Mouse (Mus musculus) heart, embryonic 12.5 days (tissue): ENCODE measurements at regions not wholly inside any gene's neighbourhood (a gene's known extent, or its start where the extent isn't known, plus 50 kb on each side); places are given as distances from the start of the nearest gene placed in this dataset.
A peak's percentile ranks its signal among the peaks of the same experiment; 100 is the strongest.

Source experiments
- ATAC-seq: fragments of 200-750 bp; cut with Nextera tagmentation; 2 replicates; pipeline ENCODE4 v1.8.0; 2017; ENCODE audit warnings: moderate TSS enrichment, moderate library complexity; ENCODE audit not compliant: insufficient number of reproducible peaks, low FRiP score
- H3K27ac ChIP-seq: fragments of 300-500 bp; sonication (generic); 2 replicates; pipeline ENCODE4 v1.5.1; 2016; ENCODE audit warnings: mild to moderate bottlenecking, moderate library complexity; ENCODE audit not compliant: poor library complexity, severe bottlenecking
- H3K27me3 ChIP-seq: fragments of 300-500 bp; sonication (generic); replicated peaks from 2 replicates; pipeline ENCODE4 v1.6.1; 2016; ENCODE audit warnings: mild to moderate bottlenecking, moderate library complexity
- H3K36me3 ChIP-seq: fragments of 300-500 bp; sonication (generic); 2 replicates; pipeline ENCODE4 v1.6.1; 2016; ENCODE audit warnings: mild to moderate bottlenecking, moderate library complexity
- H3K4me1 ChIP-seq: fragments of 300-500 bp; sonication (generic); replicated peaks from 2 replicates; pipeline ENCODE4 v1.6.1; 2016; ENCODE audit warnings: mild to moderate bottlenecking
- H3K4me2 ChIP-seq: fragments of 300-500 bp; sonication (generic); 2 replicates; pipeline ENCODE4 v1.6.1; 2016; ENCODE audit warnings: mild to moderate bottlenecking, moderate library complexity
- H3K4me3 ChIP-seq: fragments of 300-500 bp; sonication (generic); 2 replicates; pipeline ENCODE4 v1.5.1; 2016; ENCODE audit warnings: mild to moderate bottlenecking
- H3K9ac ChIP-seq: fragments of 300-500 bp; sonication (generic); 2 replicates; pipeline ENCODE4 v1.6.1; 2016; ENCODE audit warnings: mild to moderate bottlenecking, moderate library complexity
- H3K9me3 ChIP-seq: fragments of 300-500 bp; sonication (generic); replicated peaks from 2 replicates; pipeline ENCODE4 v1.6.1; 2016; ENCODE audit warnings: mild to moderate bottlenecking, moderate library complexity
- WGBS: fragments of 180-500 bp; shearing (Covaris S2); methylation state at CpG from one replicate; pipeline ENCODE4 v1.1.7; 2016; 5-methylcytosine and 5-hydroxymethylcytosine counted together

DNA sequence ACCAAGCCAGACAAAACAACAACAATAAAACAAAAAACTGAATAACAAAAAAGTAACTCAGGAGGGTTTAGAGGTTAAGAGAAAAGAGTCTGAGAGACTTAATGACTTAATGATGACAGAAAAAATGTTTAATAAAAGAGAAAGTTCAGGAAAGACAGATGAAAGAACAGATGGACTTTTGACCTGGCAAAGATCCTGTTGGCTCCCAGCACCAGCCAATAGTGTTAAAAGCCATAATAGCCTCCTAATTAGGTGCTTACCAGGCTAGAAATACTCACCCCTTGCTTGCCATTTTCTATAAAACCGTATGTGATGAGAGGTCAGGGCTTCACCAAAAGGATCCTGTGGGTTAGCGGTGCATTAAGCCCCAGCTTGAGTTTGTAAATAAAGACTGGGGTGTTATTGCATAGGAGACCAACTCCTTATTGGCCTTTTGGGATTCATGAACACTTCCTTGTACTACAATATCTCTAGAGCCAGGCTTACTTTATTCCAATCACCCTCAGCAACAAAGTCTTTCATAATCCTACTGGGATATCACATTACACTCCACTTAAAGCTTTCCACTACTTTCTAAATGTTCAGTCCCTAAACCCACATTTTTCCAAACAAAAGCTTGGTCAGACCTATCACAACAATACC is 282.1 kb upstream of the Rasa1 start:
- Histone ChIP-seq H3K9ac (no peak overlapping the region), H3K27ac (no peak overlapping the region), H3K4me3 (no peak overlapping the region), H3K27me3 (no peaks in the 10 kb centered on the region), H3K9me3 (no peaks in the 10 kb centered on the region), H3K4me1 (no peaks in the 10 kb centered on the region), H3K4me2 (no peak overlapping the region), H3K36me3 (no peaks in the 10 kb centered on the region)
- no peak for ATAC-seq
- 69% methylated on average over 2 of the region's 2 CpGs for WGBS

DNA sequence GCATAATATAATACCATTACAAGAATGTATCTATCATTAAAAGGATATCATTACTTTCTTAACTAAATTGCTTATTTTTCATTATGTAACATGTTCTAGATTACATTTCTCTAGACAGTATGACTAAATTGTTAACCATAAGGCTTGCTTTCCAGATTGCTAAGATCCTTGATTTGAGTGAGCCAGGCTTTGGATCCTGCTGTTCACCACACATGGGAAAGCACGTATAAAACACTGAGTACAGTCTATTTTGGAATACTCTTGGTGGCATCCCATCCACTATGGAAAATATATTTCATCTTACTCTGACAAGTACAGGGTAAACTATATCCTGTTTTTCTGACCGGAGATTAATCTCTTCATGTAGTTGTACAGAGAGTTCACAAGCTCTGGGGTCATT is 268.9 kb upstream of the Rasa1 start:
- WGBS, result 76% methylated on average over 2 of the region's 2 CpGs
- Histone ChIP-seq H3K9ac (no peak overlapping the region), H3K9me3 (no peaks in the 10 kb centered on the region), H3K27me3 (no peaks in the 10 kb centered on the region), H3K36me3 (no peaks in the 10 kb centered on the region), H3K4me1 (no peaks in the 10 kb centered on the region), H3K4me2 (no peak overlapping the region), H3K27ac (no peak overlapping the region), H3K4me3 (no peak overlapping the region)
- ATAC-seq, result no peak

DNA sequence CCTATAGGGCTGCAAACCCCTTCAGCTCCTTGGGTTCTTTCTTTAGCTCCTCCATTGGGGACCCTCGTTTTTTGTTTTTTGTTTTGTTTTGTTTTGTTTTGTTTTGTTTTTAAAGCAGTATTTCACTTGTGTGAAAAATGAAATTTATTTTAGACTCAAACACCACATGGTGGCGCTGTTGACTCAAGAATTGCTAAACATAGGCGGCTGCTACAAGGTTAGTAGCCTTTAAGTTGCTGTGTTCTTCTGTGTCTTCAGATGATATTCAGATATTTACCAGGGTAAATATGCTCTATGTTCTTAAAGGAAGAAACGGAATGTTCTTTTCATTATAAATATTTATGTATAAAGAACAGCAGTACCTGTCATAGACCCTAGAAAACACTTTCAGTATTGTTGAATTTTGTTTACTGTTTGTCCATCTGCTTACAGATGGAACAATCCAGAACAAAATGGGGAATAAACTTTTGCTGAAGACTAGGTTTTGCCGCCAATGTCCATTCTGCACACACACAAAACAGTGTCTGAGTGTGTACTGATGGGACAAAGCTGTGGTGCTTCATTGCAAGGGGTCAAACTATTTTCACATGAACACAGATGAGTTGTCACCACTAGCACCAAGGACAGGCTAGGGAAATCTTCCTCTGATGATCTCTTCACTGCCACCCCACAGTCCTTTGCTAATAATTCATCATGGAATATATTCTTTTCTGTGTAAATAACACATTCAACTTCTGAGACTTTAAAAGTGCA is 267.3 kb upstream of the Rasa1 start:
- H3K9me3 ChIP-seq, result no peaks in the 10 kb centered on the region
- no peaks in the 10 kb centered on the region for H3K4me1 ChIP-seq
- H3K27me3 ChIP-seq, result no peaks in the 10 kb centered on the region
- no peak overlapping the region for H3K4me3 ChIP-seq
- WGBS, result 8% methylated on average over 5 of the region's 5 CpGs
- no peak overlapping the region for H3K4me2 ChIP-seq
- H3K9ac ChIP-seq, result no peak overlapping the region
- no peak overlapping the region for H3K27ac ChIP-seq
- no peaks in the 10 kb centered on the region for H3K36me3 ChIP-seq
- no peak for ATAC-seq

DNA sequence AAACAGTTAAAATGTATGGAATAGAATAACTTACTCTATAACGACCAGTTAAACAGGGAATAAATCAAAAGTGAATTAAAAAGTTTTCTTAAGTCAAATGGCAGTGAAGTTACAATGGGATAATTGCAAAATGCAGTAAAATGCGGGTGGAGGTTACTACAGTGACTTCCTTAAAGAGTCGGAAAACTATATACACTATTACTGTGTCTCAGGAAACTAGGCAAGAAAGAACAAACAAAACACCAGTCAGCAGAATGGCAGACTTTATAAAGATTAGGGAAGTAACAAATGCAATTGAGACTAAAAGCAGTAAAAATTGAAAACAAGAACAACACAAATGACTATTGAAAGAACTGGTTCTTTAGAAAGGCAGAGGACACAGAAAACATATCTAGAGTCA is 264.1 kb upstream of the Rasa1 start:
- no peaks in the 10 kb centered on the region for H3K36me3 ChIP-seq
- ATAC-seq, result no peak
- H3K9me3 ChIP-seq, result peaks cover 6% of the 10 kb centered on the region; the same call in 1 of the 2 replicates
- H3K4me2 ChIP-seq, result no peak overlapping the region
- H3K4me3 ChIP-seq, result no peak overlapping the region
- H3K27me3 ChIP-seq, result no peaks in the 10 kb centered on the region
- WGBS, result 70% methylated on average over 3 of the region's 3 CpGs
- no peaks in the 10 kb centered on the region for H3K4me1 ChIP-seq
- no peak overlapping the region for H3K9ac ChIP-seq
- no peak overlapping the region for H3K27ac ChIP-seq

DNA sequence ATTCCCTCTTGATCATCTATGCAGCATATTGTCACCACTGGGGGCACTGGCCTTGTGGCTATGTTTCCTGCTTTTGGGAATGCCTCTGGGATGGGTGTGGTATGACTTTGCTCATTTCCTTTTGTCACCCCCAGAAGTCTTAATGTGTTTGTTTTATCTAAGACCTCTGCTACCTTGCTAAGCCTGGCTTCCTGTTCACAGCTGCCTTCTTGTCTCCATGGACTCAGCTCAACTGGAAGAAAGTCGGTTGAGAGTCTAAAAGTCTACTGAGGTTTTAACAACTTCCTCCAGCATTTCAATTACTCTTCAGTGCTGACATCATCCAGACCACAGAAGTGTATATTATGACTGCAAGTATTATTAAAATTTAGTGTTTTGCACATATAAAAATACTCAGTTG is 220.7 kb upstream of the Rasa1 start:
- 47% methylated on average over 1 of the region's 1 CpGs for WGBS
- H3K36me3 ChIP-seq, result no peaks in the 10 kb centered on the region
- H3K9ac ChIP-seq, result no peak overlapping the region
- no peaks in the 10 kb centered on the region for H3K9me3 ChIP-seq
- no peak overlapping the region for H3K27ac ChIP-seq
- peaks cover 10% of the 10 kb centered on the region for H3K4me1 ChIP-seq
- H3K27me3 ChIP-seq, result no peaks in the 10 kb centered on the region
- H3K4me2 ChIP-seq, result no peak overlapping the region
- no peak for ATAC-seq
- no peak overlapping the region for H3K4me3 ChIP-seq

DNA sequence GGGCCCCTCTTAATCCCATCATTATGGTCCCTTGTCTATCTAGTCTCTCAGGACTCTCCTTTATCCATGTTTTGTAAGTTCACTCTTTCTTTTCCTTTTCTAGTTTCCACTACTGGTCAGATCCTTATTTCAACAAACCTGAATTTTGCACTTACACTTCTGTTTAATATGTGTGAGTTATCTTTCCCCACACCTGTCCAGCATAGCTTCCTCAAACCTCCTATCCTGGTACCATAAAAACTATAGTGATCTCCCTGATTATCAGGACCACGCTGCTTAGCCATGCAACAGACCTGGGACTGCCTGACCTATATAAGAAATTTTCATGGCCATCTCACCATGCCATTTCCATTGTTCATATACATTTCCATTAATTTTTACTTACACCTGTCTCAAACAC is 219.6 kb upstream of the Rasa1 start:
- Histone ChIP-seq H3K4me3 (no peak overlapping the region), H3K4me2 (no peak overlapping the region), H3K36me3 (no peaks in the 10 kb centered on the region), H3K27ac (no peak overlapping the region), H3K4me1 (peaks cover 10% of the 10 kb centered on the region), H3K9ac (no peak overlapping the region), H3K27me3 (no peaks in the 10 kb centered on the region), H3K9me3 (no peaks in the 10 kb centered on the region)
- no peak for ATAC-seq
- WGBS, result 78% methylated on average over 1 of the region's 1 CpGs

DNA sequence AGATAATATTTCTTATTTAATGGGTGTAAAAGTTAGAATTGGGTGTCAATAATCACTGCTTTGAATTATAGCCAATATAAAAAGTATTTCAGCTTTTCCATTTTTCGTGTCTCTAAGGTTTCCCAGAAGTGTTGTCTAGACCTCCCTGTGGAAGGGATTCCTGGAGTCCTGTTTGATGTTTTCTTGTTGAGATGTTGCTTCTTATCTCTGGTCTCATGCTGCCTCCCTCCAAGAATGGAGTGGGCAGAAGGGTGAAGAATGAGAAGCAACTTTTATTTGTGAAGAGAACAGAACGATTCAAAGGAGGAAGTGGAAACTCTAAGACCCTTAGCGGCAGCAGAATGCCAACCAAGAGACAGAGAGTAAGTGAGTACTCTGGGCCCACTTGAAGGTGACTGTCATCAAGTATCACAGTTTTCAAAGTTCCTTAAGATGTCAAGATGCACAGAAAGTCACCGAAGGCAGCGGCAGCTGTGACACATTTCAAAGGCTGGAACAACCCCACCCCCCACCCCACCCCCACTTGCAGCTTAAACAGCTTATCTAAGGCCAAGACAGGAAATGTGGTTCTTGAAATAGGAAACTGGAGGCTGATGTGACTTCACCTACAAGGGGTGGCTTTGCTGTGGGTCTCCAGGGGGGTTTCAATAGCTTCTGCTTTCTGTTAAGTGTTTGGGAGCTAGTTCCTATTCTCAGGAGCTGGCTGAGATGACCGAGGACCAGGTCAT is 218.6 kb upstream of the Rasa1 start:
- H3K9ac ChIP-seq, result no peak overlapping the region
- peak overlapping the region; percentile 27; the same call in 1 of the 2 replicates for H3K27ac ChIP-seq
- H3K9me3 ChIP-seq, result no peaks in the 10 kb centered on the region
- peak overlapping the region; percentile 18; the same call in 1 of the 2 replicates for H3K4me2 ChIP-seq
- no peaks in the 10 kb centered on the region for H3K27me3 ChIP-seq
- 20% methylated on average over 6 of the region's 6 CpGs for WGBS
- H3K4me1 ChIP-seq, result peaks cover 10% of the 10 kb centered on the region
- H3K36me3 ChIP-seq, result no peaks in the 10 kb centered on the region
- no peak for ATAC-seq
- no peak overlapping the region for H3K4me3 ChIP-seq

DNA sequence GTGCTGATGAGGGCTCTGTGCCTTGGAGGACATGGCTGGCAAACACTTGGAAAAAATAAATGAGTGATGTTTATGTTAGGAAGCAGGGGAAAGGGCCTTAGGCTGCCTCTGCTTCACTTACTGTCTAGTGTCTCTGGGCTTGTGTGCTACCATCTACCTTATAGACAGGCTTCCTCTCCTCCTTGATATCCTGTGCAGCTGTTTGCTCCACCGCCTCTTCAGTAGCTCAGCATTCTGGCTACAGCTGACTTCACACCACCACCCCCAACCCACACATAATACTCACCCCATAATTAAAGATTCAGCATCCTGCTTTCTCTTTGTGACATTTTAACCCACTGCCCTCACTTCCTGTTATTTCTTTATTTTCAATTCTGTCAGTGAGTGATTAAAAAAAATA is 217.9 kb upstream of the Rasa1 start:
- Histone ChIP-seq H3K27ac (no peak overlapping the region), H3K9me3 (no peaks in the 10 kb centered on the region), H3K4me1 (peaks cover 10% of the 10 kb centered on the region), H3K27me3 (no peaks in the 10 kb centered on the region), H3K4me3 (no peak overlapping the region), H3K36me3 (no peaks in the 10 kb centered on the region), H3K4me2 (no peak overlapping the region), H3K9ac (no peak overlapping the region)
- 45% methylated on average over 1 of the region's 1 CpGs for WGBS
- no peak for ATAC-seq

DNA sequence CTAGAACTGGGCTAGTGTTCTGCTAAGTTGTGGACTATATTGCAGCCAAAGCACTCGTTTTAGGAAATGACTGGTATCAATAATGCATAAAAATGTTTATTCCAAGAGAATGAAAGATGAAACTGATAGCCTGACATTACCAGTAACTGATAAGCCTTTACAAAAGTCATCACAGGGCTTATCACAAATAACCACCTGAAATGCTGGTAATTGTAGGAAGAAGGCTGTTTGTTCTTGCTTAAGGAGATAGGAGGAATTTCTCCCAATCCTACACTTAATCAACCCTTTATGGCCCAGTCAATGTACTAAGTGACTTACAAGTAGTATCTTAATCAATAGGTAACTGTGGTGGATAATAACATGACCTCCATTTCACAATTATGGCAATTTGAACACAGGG is 217.1 kb upstream of the Rasa1 start:
- no peaks in the 10 kb centered on the region for H3K36me3 ChIP-seq
- no peaks in the 10 kb centered on the region for H3K27me3 ChIP-seq
- no peak overlapping the region for H3K4me3 ChIP-seq
- no peaks in the 10 kb centered on the region for H3K9me3 ChIP-seq
- 45% methylated on average over 1 of the region's 1 CpGs for WGBS
- H3K9ac ChIP-seq, result no peak overlapping the region
- H3K4me1 ChIP-seq, result peaks cover 10% of the 10 kb centered on the region
- no peak overlapping the region for H3K4me2 ChIP-seq
- no peak overlapping the region for H3K27ac ChIP-seq
- no peak for ATAC-seq

DNA sequence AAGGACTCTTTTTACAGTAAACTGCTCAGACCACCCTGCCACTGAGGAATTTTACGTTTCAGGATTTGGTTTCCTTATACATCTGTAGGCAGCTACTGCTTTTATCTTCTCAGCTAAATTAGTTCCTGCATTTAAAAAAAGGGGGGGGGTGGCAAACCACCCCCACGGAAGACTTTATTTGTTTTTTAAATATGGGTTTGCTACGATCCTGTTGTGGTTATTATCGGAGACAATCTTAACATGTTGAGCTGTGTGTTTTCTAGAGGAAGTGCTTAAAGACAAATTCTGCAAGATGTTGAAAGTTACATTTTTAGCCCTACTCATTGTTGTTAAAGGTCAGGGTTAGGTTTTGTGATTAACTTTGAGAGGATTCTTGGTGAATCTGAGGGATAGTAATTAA is 216.1 kb upstream of the Rasa1 start:
- no peaks in the 10 kb centered on the region for H3K36me3 ChIP-seq
- H3K27me3 ChIP-seq, result no peaks in the 10 kb centered on the region
- H3K9ac ChIP-seq, result no peak overlapping the region
- no peak overlapping the region for H3K4me3 ChIP-seq
- H3K9me3 ChIP-seq, result no peaks in the 10 kb centered on the region
- H3K27ac ChIP-seq, result no peak overlapping the region
- H3K4me1 ChIP-seq, result peaks cover 10% of the 10 kb centered on the region
- ATAC-seq, result no peak
- H3K4me2 ChIP-seq, result no peak overlapping the region
- WGBS, result 49% methylated on average over 4 of the region's 4 CpGs

DNA sequence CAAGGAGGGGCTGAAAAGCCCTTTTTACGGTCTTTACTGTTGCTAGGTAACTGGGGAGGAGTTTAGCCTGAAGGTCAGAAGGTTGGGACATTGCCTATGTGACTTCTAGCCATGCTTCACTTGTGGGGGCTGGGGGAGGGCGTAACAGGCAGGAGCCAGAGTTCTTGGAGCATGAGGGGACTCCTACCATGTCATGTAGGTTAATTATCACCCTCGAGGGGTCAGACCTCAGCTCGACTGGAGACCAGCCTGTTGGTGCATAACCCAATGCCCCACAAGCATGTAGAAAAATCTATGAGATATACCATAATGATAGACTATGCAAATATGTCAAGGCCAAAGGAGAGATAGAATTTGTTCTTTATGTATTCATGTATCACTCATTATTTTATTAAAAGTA is 215.1 kb upstream of the Rasa1 start:
- H3K4me3 ChIP-seq, result no peak overlapping the region
- no peaks in the 10 kb centered on the region for H3K27me3 ChIP-seq
- H3K36me3 ChIP-seq, result no peaks in the 10 kb centered on the region
- peaks cover 10% of the 10 kb centered on the region for H3K4me1 ChIP-seq
- H3K9ac ChIP-seq, result no peak overlapping the region
- H3K27ac ChIP-seq, result no peak overlapping the region
- no peaks in the 10 kb centered on the region for H3K9me3 ChIP-seq
- no peak overlapping the region for H3K4me2 ChIP-seq
- 66% methylated on average over 4 of the region's 4 CpGs for WGBS
- ATAC-seq, result no peak
